Mouse (Mus musculus) midbrain, postnatal 0 days (tissue): ENCODE measurements around the gene Ccdc167. TPM values are rescaled to one million over a fixed set of nuclear protein-coding genes. Genes with fewer than 3 reads are reported as not detected.
"Not testable (repeated sequence)": the region's sequence is repeated elsewhere in the genome, so short reads cannot be mapped to it uniquely, and the experiment has no call there.

ENCODE experiments used
- ATAC-seq: fragments of 200-750 bp; cut with Nextera tagmentation; 2 replicates; pipeline ENCODE4 v1.8.0; 2017; ENCODE audit warnings: moderate number of reproducible peaks, mild to moderate bottlenecking, moderate TSS enrichment, moderate library complexity; ENCODE audit not compliant: low FRiP score
- DNase-seq: peaks from one replicate; pipeline ENCODE4 v3.0.0-alpha.2; 2015; ENCODE audit warnings: low spot score
- H3K27ac ChIP-seq: fragments of 300-500 bp; sonication (generic); 2 replicates; pipeline ENCODE4 v1.5.1; 2014; ENCODE audit warnings: low read depth, mild to moderate bottlenecking, low read length, mixed read lengths
- H3K27me3 ChIP-seq: fragments of 300-500 bp; sonication (generic); 2 replicates; pipeline ENCODE4 v1.6.1; 2014; ENCODE audit warnings: low read length, control low read depth, mixed read lengths; ENCODE audit not compliant: insufficient read depth
- H3K36me3 ChIP-seq: fragments of 300-500 bp; sonication (generic); 2 replicates; pipeline ENCODE4 v1.6.1; 2014; ENCODE audit warnings: low read length, control low read depth, mixed read lengths; ENCODE audit not compliant: insufficient read depth
- H3K4me1 ChIP-seq: fragments of 300-500 bp; sonication (generic); 2 replicates; pipeline ENCODE4 v1.6.1; 2014; ENCODE audit warnings: mild to moderate bottlenecking, control low read depth, antibody characterized with exemption, low read length, mixed read lengths; ENCODE audit not compliant: insufficient read depth
- H3K4me2 ChIP-seq: fragments of 300-500 bp; sonication (generic); 2 replicates; pipeline ENCODE4 v1.6.1; 2014; ENCODE audit warnings: low read depth, mild to moderate bottlenecking, low read length, mixed read lengths; ENCODE audit not compliant: poor library complexity, severe bottlenecking
- H3K4me3 ChIP-seq: fragments of 300-500 bp; sonication (generic); 2 replicates; pipeline ENCODE4 v1.5.1; 2014; ENCODE audit warnings: low read depth, mild to moderate bottlenecking, low read length, moderate library complexity
- H3K9ac ChIP-seq: fragments of 300-500 bp; sonication (generic); replicated peaks from 2 replicates; pipeline ENCODE4 v1.6.1; 2014; ENCODE audit warnings: mild to moderate bottlenecking, low read length, moderate library complexity, mixed read lengths; ENCODE audit not compliant: poor library complexity, severe bottlenecking
- H3K9me3 ChIP-seq: fragments of 300-500 bp; sonication (generic); 2 replicates; pipeline ENCODE4 v1.6.1; 2016; ENCODE audit warnings: low read length, control low read depth
- CTCF ChIP-seq: IDR thresholded peaks from 2 replicates; pipeline ENCODE4 v1.5.1; 2016; ENCODE audit warnings: antibody characterized with exemption, mild to moderate bottlenecking
- WGBS: fragments of 180-500 bp; shearing (Covaris S2); extraction: QIAGEN DNeasy Blood & Tissue Kit; methylation state at CpG from one replicate; pipeline ENCODE4 v1.1.7; 2014; 5-methylcytosine and 5-hydroxymethylcytosine counted together
- polyA plus RNA-seq: library from polyadenylated mRNA; unstranded; fragments of >200 nt; fragmentation: Nextera tagmentation; extraction: Ambion mirVana; gene quantifications from 2 replicates; pipeline ENCODE4 v1.2.1, GENCODE M21; 2015
- total RNA-seq: library from RNA; depleted of rRNA; stranded (reverse); fragments of >200 nt; gene quantifications from 2 replicates; pipeline ENCODE4 v1.2.3, GENCODE M21; 2014

Gene Ccdc167
- total and polyA plus RNA-seq, 2 experiments from 2014 or later: 8.6 to 9.0 TPM

GRCm38 (mm10) chr17:29724610-29725009 lies 7.8 kb upstream of the Ccdc167 start:
- Histone ChIP-seq H3K4me2 (no peak overlapping the region), H3K27ac (no peak overlapping the region), H3K4me1 (no peaks in the 10 kb centered on the region), H3K36me3 (no peaks in the 10 kb centered on the region), H3K9me3 (no peaks in the 10 kb centered on the region), H3K9ac (no peak overlapping the region), H3K27me3 (no peaks in the 10 kb centered on the region), H3K4me3 (no peak overlapping the region)
- ATAC-seq (peak; percentile 47; the same call in 1 of the 2 replicates), DNase-seq (peak; percentile 92)
- WGBS: 52% methylated on average over 6 of the region's 6 CpGs
- TF ChIP-seq CTCF: no peak

GRCm38 (mm10) chr17:29720755-29721365 lies 4.0 kb upstream of the Ccdc167 start:
- peaks cover 6% of the 10 kb centered on the region; the same call in 1 of the 2 replicates for H3K4me1 ChIP-seq
- no peak overlapping the region for H3K27ac ChIP-seq
- no peaks in the 10 kb centered on the region for H3K9me3 ChIP-seq
- no peaks in the 10 kb centered on the region for H3K27me3 ChIP-seq
- H3K4me3 ChIP-seq: no peak overlapping the region
- ATAC-seq: no peak
- H3K36me3 ChIP-seq: no peaks in the 10 kb centered on the region
- DNase-seq: peak; percentile 74
- no peak overlapping the region for H3K9ac ChIP-seq
- no peak for TF ChIP-seq CTCF
- H3K4me2 ChIP-seq: no peak overlapping the region
- 76% methylated on average over 11 of the region's 11 CpGs for WGBS

GRCm38 (mm10) chr17:29719628-29720575 lies 3.1 kb upstream of the Ccdc167 start:
- no peaks in the 10 kb centered on the region for H3K9me3 ChIP-seq
- peaks cover 6% of the 10 kb centered on the region; the same call in 1 of the 2 replicates for H3K4me1 ChIP-seq
- WGBS: 69% methylated on average over 13 of the region's 13 CpGs
- TF ChIP-seq CTCF: no peak
- no peak overlapping the region for H3K9ac ChIP-seq
- no peak overlapping the region for H3K27ac ChIP-seq
- H3K27me3 ChIP-seq: no peaks in the 10 kb centered on the region
- H3K4me3 ChIP-seq: no peak overlapping the region
- ATAC-seq (no peak), DNase-seq (no peak)
- H3K36me3 ChIP-seq: no peaks in the 10 kb centered on the region
- H3K4me2 ChIP-seq: no peak overlapping the region

- WGBS: 84% methylated on average over 8 of the region's 8 CpGs
- no peak overlapping the region for H3K27ac ChIP-seq
- no peaks in the 10 kb centered on the region for H3K9me3 ChIP-seq
- H3K36me3 ChIP-seq: no peaks in the 10 kb centered on the region
- TF ChIP-seq CTCF: no peak
- no peaks in the 10 kb centered on the region for H3K27me3 ChIP-seq
- no peak overlapping the region for H3K9ac ChIP-seq
- no peak for DNase-seq
- H3K4me2 ChIP-seq: no peak overlapping the region
- ATAC-seq: no peak
- H3K4me3 ChIP-seq: no peak overlapping the region
- H3K4me1 ChIP-seq: peaks cover 6% of the 10 kb centered on the region; the same call in 1 of the 2 replicates
Observed at GRCm38 (mm10) chr17:29718660-29719059, 1.8 kb upstream of the Ccdc167 start.

GRCm38 (mm10) chr17:29713734-29714133 lies 3.1 kb downstream of the Ccdc167 start:
- DNase-seq, ATAC-seq, H3K4me1 ChIP-seq, H3K4me2 ChIP-seq, H3K9me3 ChIP-seq, H3K9ac ChIP-seq, H3K4me3 ChIP-seq, H3K27ac ChIP-seq, H3K36me3 ChIP-seq, H3K27me3 ChIP-seq: not testable (repeated sequence)
- 93% methylated on average over 4 of the region's 4 CpGs for WGBS

- Histone ChIP-seq H3K27me3 (no peaks in the 10 kb centered on the region), H3K27ac (no peak overlapping the region), H3K4me2 (no peak overlapping the region), H3K4me1 (peaks cover 6% of the 10 kb centered on the region; the same call in 1 of the 2 replicates), H3K36me3 (no peaks in the 10 kb centered on the region), H3K9me3 (no peaks in the 10 kb centered on the region), H3K9ac (no peak overlapping the region), H3K4me3 (no peak overlapping the region)
- no peak for TF ChIP-seq CTCF
- WGBS: 70% methylated on average over 7 of the region's 7 CpGs
- peak; percentile 43 for DNase-seq
- ATAC-seq: no peak
Observed at GRCm38 (mm10) chr17:29712565-29712964, 4.3 kb downstream of the Ccdc167 start.
